Mouse (Mus musculus) heart, postnatal 4 days (tissue): ENCODE measurements around the gene Ciita. TPM values are rescaled to one million over a fixed set of nuclear protein-coding genes. Genes with fewer than 3 reads are reported as not detected.

Source experiments
- DNase-seq: peaks from one replicate; pipeline ENCODE4 v3.0.0; 2021
- total RNA-seq, 2 experiments: library from RNA; stranded (reverse); gene quantifications; 2 replicates each; pipeline ENCODE4 v1.2.3; 2021

The Ciita gene
- total RNA-seq, 2 experiments from 2014 or later: 0.07 to 0.19 TPM

GRCm38 (mm10) chr16:10520908-10521614 lies 41.2 kb downstream of the Ciita start:
- DNase-seq: peak; percentile 93

DNA sequence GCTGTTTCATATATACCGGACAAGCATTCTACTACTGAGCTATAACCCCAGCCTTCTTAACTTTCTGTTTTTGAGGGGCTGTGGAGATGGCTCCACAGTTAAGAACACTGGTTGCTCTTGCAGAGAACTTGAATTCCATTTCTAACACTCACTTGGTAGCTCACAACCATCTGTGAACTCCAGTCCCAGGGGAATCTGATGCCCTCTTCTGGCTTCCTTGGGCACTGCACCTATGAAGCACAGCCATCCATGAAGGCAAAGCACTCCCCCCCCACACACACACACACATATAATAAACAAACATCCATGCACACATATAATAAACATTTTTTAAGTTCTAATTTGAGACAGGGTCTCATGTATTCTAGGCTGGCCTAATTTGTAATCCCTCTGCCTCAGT lies 43.0 kb downstream of the Ciita start:
- peak; percentile 87 for DNase-seq

- no peak for DNase-seq
Observed at GRCm38 (mm10) chr16:10523650-10524049, 43.8 kb downstream of the Ciita start.

GRCm38 (mm10) chr16:10524866-10525609 lies 45.2 kb downstream of the Ciita start:
- DNase-seq: no peak

DNA sequence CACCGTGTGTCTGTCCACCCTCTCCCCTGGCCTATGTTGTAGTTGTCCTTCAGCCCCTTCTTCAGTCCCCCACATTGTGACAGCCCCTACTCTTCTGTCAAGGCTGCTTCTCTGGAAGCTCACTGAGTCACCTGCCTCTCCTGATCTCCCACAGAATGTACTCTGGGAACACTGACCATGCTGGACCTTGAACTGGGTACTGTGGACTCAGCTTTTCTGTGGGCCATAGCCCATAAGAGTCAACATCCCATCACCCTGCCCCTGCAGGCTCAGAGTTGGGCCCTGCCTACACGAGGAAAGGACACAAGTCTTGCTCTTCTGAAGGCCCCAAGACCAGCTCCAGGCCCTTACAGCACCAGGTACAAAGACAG lies 45.7 kb downstream of the Ciita start:
- DNase-seq: no peak

- no peak for DNase-seq
Observed at GRCm38 (mm10) chr16:10527046-10527644, 47.3 kb downstream of the Ciita start.

- no peak for DNase-seq
Observed at GRCm38 (mm10) chr16:10528382-10528781, 48.5 kb downstream of the Ciita start.

- DNase-seq: no peak
Observed at GRCm38 (mm10) chr16:10530179-10530578, 50.3 kb downstream of the Ciita start.

DNA sequence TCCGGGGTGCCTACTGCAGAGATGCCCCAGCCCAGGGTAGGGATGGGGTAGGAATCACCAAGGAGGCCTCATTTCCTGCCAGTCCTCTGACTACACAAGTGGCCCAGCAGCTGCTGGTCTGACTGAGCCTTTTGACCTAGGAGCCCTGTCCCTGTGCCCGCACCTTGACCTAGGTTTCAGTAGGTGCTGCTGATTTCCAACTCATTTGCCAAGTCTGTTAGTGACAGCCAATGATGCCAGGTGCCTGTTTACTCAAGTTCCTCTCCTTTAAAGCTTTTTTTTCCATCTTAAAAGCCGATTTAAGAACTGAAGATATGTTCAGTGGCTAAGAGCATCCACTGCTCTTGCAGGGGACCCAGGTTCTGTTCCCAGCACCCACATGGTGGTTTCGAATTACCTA lies 53.9 kb downstream of the Ciita start:
- no peak for DNase-seq

DNA sequence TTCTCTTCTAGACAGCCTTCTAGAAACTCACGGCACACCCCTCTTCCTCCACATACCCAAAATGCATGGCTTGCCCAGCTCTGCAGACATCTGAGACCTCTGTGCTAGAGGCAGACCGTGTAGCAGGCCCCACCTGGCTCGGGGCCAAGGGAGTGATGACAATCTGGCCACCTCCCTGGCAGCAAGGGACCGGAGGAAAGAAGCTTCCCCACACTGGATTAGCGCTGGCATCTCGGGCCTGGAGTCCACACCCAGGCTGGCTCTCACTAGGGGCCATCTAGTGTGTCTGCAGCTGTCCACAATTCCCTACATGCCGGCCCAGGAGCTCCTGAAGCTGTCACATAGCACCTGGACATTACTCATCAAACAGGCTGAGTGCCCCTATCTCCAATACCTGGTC lies 54.7 kb downstream of the Ciita start:
- no peak for DNase-seq

- no peak for DNase-seq
Observed at GRCm38 (mm10) chr16:10536323-10536722, 56.5 kb downstream of the Ciita start.

GRCm38 (mm10) chr16:10536961-10537360 lies 57.1 kb downstream of the Ciita start:
- DNase-seq: no peak

- no peak for DNase-seq
Observed at GRCm38 (mm10) chr16:10540763-10541597, 61.1 kb downstream of the Ciita start.

DNA sequence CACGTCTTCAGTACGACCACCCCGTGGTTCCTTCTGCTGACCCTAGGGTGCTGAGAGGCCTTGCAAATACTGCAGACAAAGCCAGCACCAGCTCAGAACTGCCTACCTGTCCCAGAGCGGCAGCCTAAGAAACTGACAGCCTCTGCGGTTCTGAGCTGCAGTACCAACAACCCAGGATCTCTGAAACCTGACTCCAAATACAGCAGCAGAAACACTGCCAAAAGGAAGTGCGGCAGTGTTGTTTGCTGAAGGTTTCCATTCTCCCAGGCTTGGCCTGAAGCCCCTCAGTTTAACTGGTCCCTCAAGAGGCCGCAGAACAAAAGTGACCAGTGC lies 61.7 kb downstream of the Ciita start:
- DNase-seq: peak; percentile 30

DNA sequence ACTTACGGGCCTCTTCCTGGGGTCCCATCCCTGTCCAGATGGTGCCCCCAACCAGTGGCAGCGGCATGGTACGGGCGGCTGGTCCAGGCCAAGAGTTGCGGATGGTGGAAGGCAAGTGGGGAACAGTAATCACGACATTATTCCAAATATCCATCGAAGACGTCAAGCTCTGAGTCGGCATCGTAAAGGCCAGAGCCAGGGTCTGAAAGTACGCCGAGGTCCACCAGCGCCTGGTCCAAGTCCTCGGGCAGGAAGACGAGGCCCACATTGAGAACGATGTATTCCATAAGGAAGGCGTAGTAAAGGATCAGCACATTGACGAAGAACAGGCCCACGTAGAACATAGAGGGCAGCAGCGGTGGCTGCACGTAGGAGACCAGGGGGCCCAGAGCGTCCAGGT lies 62.4 kb downstream of the Ciita start:
- DNase-seq: peak; percentile 28

DNA sequence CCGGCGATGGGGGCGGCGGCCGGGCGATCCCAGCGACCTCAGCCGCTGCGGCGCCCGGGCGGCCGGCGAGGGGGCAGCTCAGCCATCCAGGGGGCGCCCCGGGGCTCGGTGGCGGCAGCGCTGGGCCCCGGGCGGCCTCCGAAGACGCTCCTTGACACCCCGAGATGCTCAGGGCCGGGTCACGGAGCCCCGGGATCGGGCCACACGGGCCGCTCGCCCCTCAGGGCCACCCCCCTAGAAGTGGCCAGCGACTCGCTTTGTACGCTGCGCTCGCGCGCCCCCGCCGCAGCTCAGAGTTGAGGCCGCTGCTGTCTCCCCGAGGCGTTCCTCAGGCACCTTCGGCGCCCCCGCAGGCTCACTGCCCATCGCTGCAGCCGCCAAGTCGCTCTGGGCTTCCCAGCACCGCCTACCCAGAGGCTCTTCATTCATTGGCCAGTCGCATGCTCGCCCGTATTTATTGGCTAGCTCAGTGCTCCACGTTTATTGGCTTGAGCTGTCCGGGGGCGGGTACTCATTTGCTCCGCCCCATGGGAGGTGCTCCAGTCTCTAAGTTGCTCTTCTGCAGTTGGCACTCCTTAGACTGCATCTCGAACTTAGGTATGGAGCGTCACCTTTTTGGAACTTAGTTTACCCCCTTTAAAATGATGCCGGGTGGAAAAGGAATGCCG lies 63.0 kb downstream of the Ciita start, which contains the start of gene Dexi:
Dexi (minus strand) TSS at position 357 of the 668 bp plus-strand sequence.
- DNase-seq: peak; percentile 94

DNA sequence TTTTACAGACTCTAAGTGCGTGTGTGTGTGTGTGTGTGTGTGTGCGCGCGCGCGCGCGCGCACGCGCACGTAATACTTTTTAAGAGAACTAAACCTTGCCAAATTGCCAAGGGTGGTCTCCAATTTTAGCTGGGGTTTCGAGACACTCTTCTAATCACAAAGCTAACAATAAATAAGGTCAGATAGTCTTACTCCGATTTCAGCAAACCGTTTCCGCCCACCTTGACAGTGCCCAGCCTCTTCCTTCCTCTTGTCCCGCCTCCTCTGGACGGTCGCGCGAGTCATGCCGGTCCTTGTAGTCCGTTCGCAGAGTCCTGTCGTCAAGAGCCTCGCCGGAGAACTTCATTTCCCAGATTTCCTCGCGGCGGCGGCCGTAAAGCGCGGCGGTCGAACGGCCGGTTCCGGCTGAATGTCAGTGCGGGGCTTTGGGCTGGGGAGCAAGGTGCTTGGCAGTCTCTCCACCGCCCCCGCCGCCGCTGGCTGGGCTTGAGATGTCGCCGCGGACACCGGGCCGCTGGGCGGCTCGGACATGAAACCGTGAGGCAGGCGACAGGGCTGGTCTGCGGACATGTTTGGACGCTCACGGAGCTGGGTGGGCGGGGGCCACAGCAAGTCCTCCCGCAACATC lies 65.2 kb downstream of the Ciita start, which contains the start of gene Clec16a:
Clec16a (plus strand) TSS at position 345 of the 628 bp plus-strand sequence.
- DNase-seq: peak; percentile 97

DNA sequence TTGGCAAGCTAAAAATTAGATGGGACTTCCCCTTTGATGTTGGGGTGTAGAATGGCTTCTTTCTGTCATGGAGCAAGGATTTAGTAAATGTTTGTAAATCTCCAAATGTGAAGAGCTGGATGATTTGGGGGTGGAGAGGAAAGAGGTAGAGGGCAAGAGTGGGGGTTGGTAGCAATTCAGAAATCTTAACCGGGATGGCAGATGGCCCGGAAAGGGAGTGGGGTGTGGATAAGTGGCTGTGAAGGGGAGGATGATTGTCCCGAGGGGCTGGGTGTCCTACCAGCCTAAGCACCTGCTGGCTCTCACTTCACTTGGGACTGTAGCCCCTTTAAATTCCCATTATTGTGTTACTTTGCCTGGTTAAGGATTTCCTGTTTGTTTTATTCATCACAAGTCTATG lies 67.0 kb downstream of the Ciita start:
- peak; percentile 38 for DNase-seq

- no peak for DNase-seq
Observed at GRCm38 (mm10) chr16:10548938-10549337, 69.1 kb downstream of the Ciita start.

GRCm38 (mm10) chr16:10549600-10549999 lies 69.7 kb downstream of the Ciita start:
- DNase-seq: no peak

- no peak for DNase-seq
Observed at GRCm38 (mm10) chr16:10551592-10551991, 71.7 kb downstream of the Ciita start.

DNA sequence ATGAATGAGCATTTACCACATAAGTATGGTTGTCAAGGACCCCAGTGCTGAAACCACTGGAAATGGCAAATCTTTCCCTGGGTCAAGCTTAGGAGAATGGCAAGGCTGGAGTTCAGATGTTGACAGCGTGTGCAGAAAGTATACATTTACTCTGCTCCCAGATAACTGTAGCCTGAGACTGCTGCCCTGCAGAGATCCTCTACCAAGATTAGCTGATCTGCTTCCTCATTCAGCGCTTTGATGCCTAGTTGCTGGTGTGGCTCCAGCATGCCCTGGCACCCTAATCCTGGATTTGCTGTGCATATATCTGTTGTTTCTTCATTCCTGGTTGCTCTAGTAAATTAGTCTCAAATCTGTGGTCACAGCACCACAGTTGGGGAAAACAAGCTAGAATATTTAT lies 74.0 kb downstream of the Ciita start:
- DNase-seq: no peak
